Mouse (Mus musculus) stomach, postnatal 0 days (tissue): ENCODE measurements around the gene Ppfibp2.

ENCODE experiments used
- CTCF ChIP-seq: IDR thresholded peaks from 2 replicates; pipeline ENCODE4 v1.5.1; 2016; ENCODE audit warnings: antibody characterized with exemption, low read depth, mild to moderate bottlenecking, moderate library complexity
- EP300 ChIP-seq: optimal IDR thresholded peaks from 2 replicates; pipeline ENCODE3; 2016; ENCODE audit warnings: antibody characterized with exemption

GRCm38 (mm10) chr7:107755905-107756304 lies 160.9 kb downstream of the Ppfibp2 start:
- TF ChIP-seq EP300 (no peak), CTCF (no peak)
